Mouse (Mus musculus): ENCODE results near the gene Tmprss11d.
"Not testable (repeated sequence)": the region's sequence is repeated elsewhere in the genome, so short reads cannot be mapped to it uniquely, and the experiment has no call there.

The Tmprss11d gene

GRCm38 (mm10) chr5:86373320-86373719 is at the start of gene Tmprss11d:
TSS of gene Tmprss11d (minus strand) at chr5:86373420.
- no peak for DNase-seq (ENCODE audit: low read depth, low spot score)

DNA sequence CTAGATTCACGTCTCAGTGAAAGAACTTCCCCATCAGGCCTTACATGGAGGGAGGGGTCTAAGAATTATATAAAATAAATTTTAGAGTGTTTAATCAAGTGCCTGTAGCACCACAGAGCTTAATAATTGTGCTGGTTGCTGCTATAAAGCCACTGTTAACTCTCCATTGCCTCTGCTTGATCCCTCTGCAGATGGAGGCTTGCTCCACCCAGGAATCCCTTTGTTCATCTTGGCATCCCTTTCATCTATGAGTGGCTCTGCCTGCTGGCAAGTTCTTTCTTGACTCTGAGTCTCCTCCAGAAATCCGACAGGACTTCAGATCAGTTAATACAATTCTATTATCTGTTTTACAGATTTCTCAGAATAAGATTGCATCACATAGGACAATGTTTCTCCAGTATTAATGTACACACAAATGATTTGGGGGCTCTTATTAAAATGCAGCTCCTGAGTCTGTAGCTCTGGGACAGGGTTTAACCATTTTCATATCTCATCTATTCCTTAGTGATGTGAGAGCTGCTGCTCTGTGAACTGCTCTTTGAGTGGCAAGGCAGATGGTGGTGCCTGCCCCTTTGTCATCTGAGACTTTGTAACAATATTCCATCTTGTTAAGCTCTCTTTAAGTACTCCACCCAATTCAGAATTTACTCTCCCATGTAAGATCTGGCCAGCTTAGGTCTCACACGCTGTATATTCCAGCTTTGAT is 48.3 kb upstream of the Tmprss11d start:
- no peak for DNase-seq (ENCODE audit: low read depth, low spot score)

- peak; percentile 26 for DNase-seq (ENCODE audit: low read depth, low spot score)
Observed at GRCm38 (mm10) chr5:86419494-86419893, 46.3 kb upstream of the Tmprss11d start.

GRCm38 (mm10) chr5:86414280-86414679 is 41.1 kb upstream of the Tmprss11d start:
- no peak for DNase-seq (ENCODE audit: low read depth, low spot score)

- peak; percentile 52 for DNase-seq (ENCODE audit: low read depth, low spot score)
Observed at GRCm38 (mm10) chr5:86410815-86411214, 37.6 kb upstream of the Tmprss11d start.

DNA sequence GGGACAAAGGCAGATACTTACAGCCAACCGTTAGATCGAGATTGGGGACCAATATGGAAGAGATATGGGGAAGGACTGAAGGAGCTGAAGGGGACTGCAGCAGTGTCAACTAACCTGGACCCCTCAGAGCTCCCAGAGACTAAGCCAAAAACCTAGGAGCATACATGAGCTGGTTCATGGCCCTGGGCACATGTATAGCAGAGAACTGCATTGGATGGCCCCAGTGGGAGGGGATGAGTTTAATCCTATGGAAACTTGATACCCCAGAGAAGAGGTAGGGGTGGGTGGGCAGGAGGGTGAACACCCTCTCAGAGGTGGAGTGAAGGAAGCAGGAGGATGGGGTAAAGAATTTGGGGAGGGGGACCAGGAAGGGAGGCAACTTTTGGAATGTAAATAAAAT is 34.7 kb upstream of the Tmprss11d start:
- DNase-seq (ENCODE audit: low read depth, low spot score), result no peak

DNA sequence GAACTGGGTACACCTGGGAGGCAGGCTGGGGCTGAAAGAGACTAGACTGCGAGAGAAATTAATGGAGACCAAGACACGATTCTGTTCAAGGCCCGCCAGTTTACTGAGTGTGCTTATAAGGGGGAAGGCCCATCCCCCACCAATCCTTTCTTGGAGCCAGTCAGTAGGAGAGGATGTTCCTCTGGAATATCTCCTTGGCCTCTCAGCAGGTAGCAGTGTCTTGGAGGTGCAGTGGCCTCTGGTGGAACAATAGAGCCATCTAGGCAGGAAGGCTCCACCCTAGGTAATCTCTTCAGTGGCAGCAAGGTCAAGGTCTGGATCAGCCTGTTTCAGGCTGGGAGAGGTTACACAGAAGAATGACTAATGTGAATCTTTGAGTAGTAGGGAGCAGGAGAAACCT is 34.0 kb upstream of the Tmprss11d start:
- no peak for DNase-seq (ENCODE audit: low read depth, low spot score)

DNA sequence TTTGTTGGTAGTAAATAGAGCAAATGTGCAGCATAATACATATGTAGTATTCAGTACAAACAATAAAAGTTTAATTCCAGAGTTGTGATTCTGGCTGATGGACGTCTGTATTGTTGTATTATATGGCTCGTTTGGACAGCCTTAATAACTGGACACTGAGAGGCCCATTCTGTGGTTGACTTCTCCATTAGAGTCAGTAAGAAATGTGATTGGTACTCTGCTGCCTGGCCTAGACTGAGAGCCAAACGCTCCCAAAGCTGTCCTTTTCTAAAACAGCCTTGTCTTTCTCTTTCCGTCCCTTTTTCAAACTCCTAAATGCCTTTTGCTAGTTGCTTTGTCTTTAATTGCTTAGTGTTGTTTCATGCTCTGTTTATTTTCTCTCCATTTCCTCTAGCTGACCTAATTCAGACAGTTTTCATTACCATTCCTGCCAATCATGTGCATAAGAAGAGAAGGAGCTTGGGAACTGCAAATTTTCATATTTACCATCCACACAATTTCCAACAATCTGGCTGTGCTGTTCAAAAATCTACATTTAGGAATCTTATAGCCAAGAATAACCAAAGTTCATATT is 13.7 kb downstream of the Tmprss11d start:
- peak; percentile 83 for DNase-seq (ENCODE audit: low read depth, low spot score)

DNA sequence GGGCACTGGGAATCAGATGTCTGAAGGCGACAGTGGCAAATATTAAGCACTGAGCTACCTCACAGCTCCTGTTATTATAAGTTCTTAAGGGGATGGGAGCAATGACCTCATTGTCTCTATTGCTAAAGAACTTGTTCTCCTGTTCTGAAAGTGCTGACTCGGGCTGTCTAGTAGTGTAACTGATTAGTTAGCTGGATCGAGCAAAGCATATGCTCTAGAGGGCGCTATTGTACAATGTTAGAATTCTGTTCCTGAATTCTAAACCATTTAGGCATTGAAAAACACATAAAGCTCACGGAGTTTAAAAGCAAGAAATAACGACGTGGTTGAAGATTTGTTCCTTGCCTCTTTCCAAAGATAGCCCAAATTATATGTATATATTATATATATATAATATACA is 20.3 kb downstream of the Tmprss11d start:
- peak; percentile 67 for DNase-seq (ENCODE audit: low read depth, low spot score)

DNA sequence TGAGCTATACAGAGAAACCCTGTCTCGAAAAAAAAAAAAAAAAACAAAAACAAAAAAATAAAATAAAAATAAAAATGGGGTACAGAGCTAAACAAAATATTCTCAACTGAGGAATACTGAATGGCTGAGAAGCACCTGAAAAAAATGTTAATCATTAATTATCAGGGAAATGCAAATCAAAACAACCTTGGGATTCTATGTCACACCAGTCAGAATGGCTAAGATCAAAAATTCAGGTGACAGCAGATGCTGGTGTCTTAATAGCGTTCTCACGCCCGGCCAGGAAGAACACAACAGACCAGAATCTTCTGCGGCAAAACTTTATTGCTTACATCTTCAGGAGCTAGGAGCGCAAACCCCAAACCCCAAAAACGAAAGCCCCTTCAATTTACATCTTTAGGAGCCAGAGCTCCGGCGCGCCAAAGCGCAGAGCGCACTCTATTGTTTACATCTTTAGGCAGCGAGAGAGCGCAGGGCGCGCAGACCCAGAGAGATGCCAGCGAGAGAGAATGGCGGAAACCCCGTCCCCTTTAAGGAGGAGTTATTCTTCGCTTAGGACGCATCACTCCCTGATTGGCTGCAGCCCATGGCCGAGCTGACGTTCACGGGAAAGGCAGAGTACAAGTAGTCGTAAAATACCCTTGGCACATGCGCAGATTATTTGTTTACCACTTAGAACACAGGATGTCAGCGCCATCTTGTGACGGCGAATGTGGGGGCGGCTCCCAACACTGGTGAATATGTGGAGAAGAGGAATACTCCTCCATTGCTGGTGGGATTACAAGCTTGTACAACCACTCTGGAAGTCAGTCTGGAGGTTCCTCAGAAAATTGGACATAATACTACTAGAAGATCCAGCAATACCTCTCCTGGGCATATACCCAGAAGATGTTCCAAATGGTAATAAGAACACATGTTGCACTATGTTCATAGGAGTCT is 54.9 kb downstream of the Tmprss11d start:
- DNase-seq (ENCODE audit: low read depth, low spot score), result not testable (repeated sequence)

DNA sequence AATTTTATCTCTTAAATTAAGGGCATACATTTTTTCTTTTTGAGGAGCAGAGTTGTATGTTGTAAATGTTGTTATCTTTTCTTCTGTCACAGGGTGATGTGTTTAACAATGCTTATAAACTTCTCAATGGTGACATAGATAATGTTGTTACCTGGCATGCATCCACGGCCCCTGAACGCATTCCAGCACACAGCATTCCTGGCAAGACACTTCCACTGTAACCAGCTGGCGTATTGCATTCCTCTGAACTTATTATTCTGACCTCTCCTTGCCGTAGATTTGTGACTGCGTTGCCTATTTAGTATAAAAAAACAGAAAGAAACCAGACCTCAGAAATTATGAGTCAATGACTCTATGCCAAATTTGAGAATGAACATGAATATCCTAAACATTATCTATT is 67.1 kb downstream of the Tmprss11d start:
- DNase-seq (ENCODE audit: low read depth, low spot score), result peak; percentile 74

DNA sequence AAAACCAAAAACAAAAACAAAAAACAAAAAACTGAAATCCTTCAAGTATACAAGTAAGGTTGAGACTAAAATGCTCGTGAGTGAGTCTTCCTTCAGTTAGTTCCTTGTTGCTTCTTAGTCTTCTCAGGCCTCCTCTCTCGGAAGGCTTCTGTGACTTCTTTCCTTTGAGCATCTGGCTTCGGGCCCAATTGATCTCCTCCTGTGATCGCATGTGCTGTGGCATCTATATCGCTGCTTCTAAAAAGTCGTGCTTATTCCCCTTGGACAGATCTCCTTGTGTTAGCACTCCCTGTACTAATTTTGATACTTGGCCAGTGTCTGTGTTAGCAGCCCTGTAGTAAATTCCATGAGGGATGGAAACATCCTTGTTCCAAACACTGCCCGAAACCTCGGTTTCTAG is 69.3 kb downstream of the Tmprss11d start:
- peak; percentile 27 for DNase-seq (ENCODE audit: low read depth, low spot score)

DNA sequence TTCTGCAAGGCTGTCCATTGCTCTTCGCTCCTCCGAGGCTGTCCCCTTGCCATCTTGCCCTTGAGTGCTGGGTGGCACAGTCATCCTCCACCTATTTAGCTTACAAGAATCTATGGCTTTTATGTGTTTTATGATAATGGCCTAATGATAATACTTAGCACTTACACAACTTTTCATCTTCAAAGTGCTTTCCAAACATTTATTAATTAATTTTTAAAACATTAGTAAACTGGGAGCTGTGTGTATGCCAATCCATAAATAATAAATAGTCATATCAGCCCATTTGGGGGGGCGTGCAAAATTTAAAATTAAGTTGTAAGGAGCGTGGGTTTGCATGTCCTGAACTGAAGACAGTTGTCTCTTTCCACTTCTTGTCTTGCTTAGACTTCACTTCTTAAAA is 84.0 kb downstream of the Tmprss11d start, which contains the start of gene Tmprss11c:
Gene Tmprss11c (minus strand): TSS at position 101 of the 400 bp plus-strand sequence.
- DNase-seq (ENCODE audit: low read depth, low spot score), result no peak
